Mouse (Mus musculus) brown adipose tissue, adult 24 weeks (tissue): ENCODE data around the gene Olfr1274-ps. TPM values are rescaled to one million over a fixed set of nuclear protein-coding genes. Genes with fewer than 3 reads are reported as not detected.

Experiments
- H3K27ac ChIP-seq: fragments of 200-500 bp; replicated peaks from 2 replicates; pipeline ENCODE4 v1.5.1; 2012; ENCODE audit warnings: low read depth, mild to moderate bottlenecking, low read length
- H3K4me1 ChIP-seq: fragments of 200-500 bp; 2 replicates; pipeline ENCODE4 v1.6.1; 2012; ENCODE audit warnings: low read length, mixed read lengths; ENCODE audit not compliant: control insufficient read depth, insufficient read depth, insufficient read length
- H3K4me3 ChIP-seq: fragments of 200-500 bp; 2 replicates; pipeline ENCODE4 v1.5.1; 2012; ENCODE audit warnings: low read depth, mild to moderate bottlenecking, low read length, moderate library complexity; ENCODE audit not compliant: insufficient read depth
- polyA plus RNA-seq: library from polyadenylated mRNA; stranded (reverse); fragments of >200 nt; gene quantifications from 2 replicates; pipeline ENCODE4 v1.2.4, GENCODE M21; 2012; ENCODE audit not compliant: missing spikeins, insufficient read depth, insufficient read length

The Olfr1274-ps gene
- polyA plus RNA-seq, 1 experiment, result not detected

DNA sequence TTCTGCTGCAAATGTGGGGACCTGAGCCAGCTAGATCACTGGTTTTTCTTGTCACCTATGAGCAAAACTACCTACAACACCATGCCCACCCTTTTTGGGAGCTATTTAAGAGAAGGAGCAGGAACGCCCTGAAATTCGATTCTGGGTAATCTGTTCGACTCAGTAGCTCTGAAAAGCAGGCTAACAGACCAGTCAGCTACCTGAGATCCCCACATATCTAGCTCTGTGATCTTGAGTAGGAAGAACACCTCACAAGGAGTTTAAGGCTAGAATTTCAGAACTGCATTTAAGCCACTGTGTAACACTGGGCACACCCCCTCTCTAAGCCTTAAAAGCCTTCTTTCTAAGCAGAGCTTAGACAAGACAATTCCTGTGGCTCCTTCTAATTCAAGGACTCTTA is 53.9 kb downstream of the Olfr1274-ps start:
- H3K4me1 ChIP-seq, result no peaks in the 10 kb centered on the region
- H3K4me3 ChIP-seq, result no peak overlapping the region
- no peak overlapping the region for H3K27ac ChIP-seq

Other genes starting within 250 kb of the Olfr1274-ps start
- gene Olfr1270, start 245.6 kb upstream of the Olfr1274-ps start, polyA plus RNA-seq, result not detected in 2 replicates
- not detected in 2 replicates for gene Olfr1506, start 174.2 kb upstream of the Olfr1274-ps start, polyA plus RNA-seq
- not detected in 2 replicates for gene Olfr142, start 141.1 kb upstream of the Olfr1274-ps start, polyA plus RNA-seq
- not detected in 2 replicates for gene Olfr1271, start 127.7 kb upstream of the Olfr1274-ps start, polyA plus RNA-seq
- gene Olfr1272, start 105.8 kb upstream of the Olfr1274-ps start, polyA plus RNA-seq, result not detected in 2 replicates
- not detected in 2 replicates for gene Gm13769, start 76.5 kb upstream of the Olfr1274-ps start, polyA plus RNA-seq
- gene Ptprj, start 182.0 kb downstream of the Olfr1274-ps start, polyA plus RNA-seq, result 2.1 and 4.2 TPM in 2 replicates